19 mouse cellular contexts compared by ENCODE assay signal in genomic region chr1:38550579-38550978, GRCm38 (mm10).
"Had no signal": no experiment of that assay in that cellular context is flagged by ENCODE, and none has a peak within 500 bp of the region (broad histone marks: within the 10 kb centered on the region; RNA-seq: fewer than 3 reads in every experiment).

No protein-coding gene starts in this region.

- H3K27ac ChIP-seq: liver, embryonic 14.5 days; midbrain, embryonic 10.5 days; midbrain, embryonic 12.5 days had no signal

- H3K27me3 ChIP-seq: midbrain, embryonic 12.5 days had no signal

- H3K9ac ChIP-seq: liver, embryonic 14.5 days; lung, embryonic 14.5 days; midbrain, embryonic 12.5 days had no signal

- H3K9me3 ChIP-seq: megakaryocyte, embryonic 14.5 days; midbrain, embryonic 10.5 days; midbrain, embryonic 12.5 days had no signal

- ATAC-seq: midbrain, embryonic 16.5 days had no signal

- H3K4me3 ChIP-seq: megakaryocyte, embryonic 14.5 days; midbrain, embryonic 10.5 days; midbrain, embryonic 12.5 days; myocyte had no signal

- H3K36me3 ChIP-seq: midbrain, embryonic 10.5 days; midbrain, embryonic 12.5 days had no signal

- DNase-seq: lung, adult 18-20 months; lung, embryonic 14.5 days; lung, postnatal 10 days; lung, postnatal 4 days; midbrain, embryonic 14.5 days; retina, postnatal 1 day; right cerebral cortex, adult 18-20 months; right cerebral cortex, postnatal 25 days; right cerebral cortex, postnatal 4 days; spleen, adult 18-20 months; thymus, adult 18-20 months; thymus, postnatal 25 days; thymus, postnatal 4 days had no signal

- H3K4me2 ChIP-seq: lung, embryonic 14.5 days; midbrain, embryonic 12.5 days had no signal
